Mouse (Mus musculus) neural tube, embryonic 13.5 days (tissue): Measurements from ENCODE around the gene Izumo4. TPM values are rescaled to one million over a fixed set of nuclear protein-coding genes. Genes with fewer than 3 reads are reported as not detected.

Source experiments
- ATAC-seq: fragments of 200-750 bp; cut with Nextera tagmentation; 2 replicates; pipeline ENCODE4 v1.8.0; 2017; ENCODE audit warnings: low read depth, mild to moderate bottlenecking, moderate TSS enrichment, moderate library complexity
- H3K27ac ChIP-seq: fragments of 300-500 bp; sonication (generic); replicated peaks from 2 replicates; pipeline ENCODE4 v1.5.1; 2015; ENCODE audit warnings: moderate library complexity, mild to moderate bottlenecking, inconsistent platforms
- H3K27me3 ChIP-seq: fragments of 300-500 bp; sonication (generic); 2 replicates; pipeline ENCODE4 v1.6.1; 2015; ENCODE audit warnings: mild to moderate bottlenecking, inconsistent platforms
- H3K36me3 ChIP-seq: fragments of 300-500 bp; sonication (generic); 2 replicates; pipeline ENCODE4 v1.6.1; 2015; ENCODE audit warnings: mild to moderate bottlenecking, inconsistent platforms
- H3K4me1 ChIP-seq: fragments of 300-500 bp; sonication (generic); replicated peaks from 2 replicates; pipeline ENCODE4 v1.6.1; 2015; ENCODE audit warnings: inconsistent platforms
- H3K4me2 ChIP-seq: fragments of 300-500 bp; sonication (generic); 2 replicates; pipeline ENCODE4 v1.6.1; 2015; ENCODE audit warnings: inconsistent platforms, mild to moderate bottlenecking, moderate library complexity
- H3K4me3 ChIP-seq: fragments of 300-500 bp; sonication (generic); 2 replicates; pipeline ENCODE4 v1.5.1; 2015; ENCODE audit warnings: mild to moderate bottlenecking, inconsistent platforms
- H3K9ac ChIP-seq: fragments of 300-500 bp; sonication (generic); 2 replicates; pipeline ENCODE4 v1.6.1; 2015; ENCODE audit warnings: moderate library complexity, mild to moderate bottlenecking, inconsistent platforms
- H3K9me3 ChIP-seq: fragments of 300-500 bp; sonication (generic); 2 replicates; pipeline ENCODE4 v1.6.1; 2016; ENCODE audit warnings: inconsistent platforms
- WGBS: fragments of 180-500 bp; shearing (Covaris S2); methylation state at CpG from one replicate; pipeline ENCODE4 v1.1.7; 2015; 5-methylcytosine and 5-hydroxymethylcytosine counted together
- polyA plus RNA-seq: library from polyadenylated mRNA; unstranded; fragments of >200 nt; fragmentation: Nextera tagmentation; extraction: Ambion mirVana; gene quantifications from 2 replicates; pipeline ENCODE4 v1.2.1, GENCODE M21; 2015

The Izumo4 gene
- polyA plus RNA-seq, 1 experiment from 2014 or later = 39.1 TPM

DNA sequence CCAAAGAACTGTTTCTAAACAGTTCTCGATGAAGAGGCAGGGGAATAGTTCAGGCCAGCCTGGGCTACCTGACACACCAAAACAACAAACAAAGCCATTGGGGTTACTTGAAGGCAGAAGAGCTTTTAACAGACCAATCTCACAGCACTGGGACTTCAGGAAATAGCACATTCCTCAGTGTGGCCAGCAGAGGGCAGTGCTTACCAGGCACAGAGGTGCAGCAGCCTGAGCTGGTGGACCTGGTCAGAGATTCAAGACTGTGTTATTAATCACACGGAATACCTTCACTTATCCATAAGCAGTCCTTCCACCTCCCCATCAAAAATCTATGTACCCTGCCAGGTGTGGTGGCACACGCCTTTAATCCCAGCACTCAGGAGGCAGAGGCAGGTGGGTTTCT lies 45.4 kb downstream of the Izumo4 start:
- Histone ChIP-seq H3K9me3 (no peaks in the 10 kb centered on the region), H3K9ac (no peak overlapping the region), H3K4me2 (no peak overlapping the region), H3K4me3 (no peak overlapping the region), H3K27me3 (peaks cover 7% of the 10 kb centered on the region; the same call in 1 of the 2 replicates), H3K27ac (no peak overlapping the region), H3K36me3 (no peaks in the 10 kb centered on the region), H3K4me1 (peaks cover 17% of the 10 kb centered on the region)
- no peak for ATAC-seq
- WGBS = 16% methylated on average over 3 of the region's 3 CpGs

DNA sequence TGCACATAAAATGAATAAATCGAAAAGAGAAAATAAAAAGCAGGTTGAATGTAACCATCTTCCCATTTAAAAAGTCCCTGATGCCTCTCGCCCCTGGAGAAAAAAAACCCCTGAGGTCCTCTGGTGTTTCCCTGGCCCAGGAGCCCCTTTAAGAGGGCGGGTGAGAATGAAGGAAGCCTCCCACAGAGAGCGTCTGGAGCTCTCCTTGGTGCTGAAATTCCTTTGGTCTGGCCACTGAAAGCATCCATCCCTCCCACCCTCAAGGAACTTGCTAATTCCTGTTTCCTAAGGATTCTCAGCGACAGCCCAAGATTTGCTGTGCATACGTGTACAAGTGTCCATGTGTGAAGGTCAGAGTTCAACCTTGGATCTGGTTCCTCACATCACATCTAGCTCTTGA lies 46.6 kb downstream of the Izumo4 start:
- H3K27me3 ChIP-seq = peaks cover 7% of the 10 kb centered on the region; the same call in 1 of the 2 replicates
- H3K4me2 ChIP-seq = no peak overlapping the region
- no peaks in the 10 kb centered on the region for H3K9me3 ChIP-seq
- H3K4me3 ChIP-seq = no peak overlapping the region
- H3K9ac ChIP-seq = 0 out of 2 replicates have a peak overlapping the region, but pooled peaks have one; percentile 3
- 18% methylated on average over 6 of the region's 6 CpGs for WGBS
- no peak overlapping the region for H3K27ac ChIP-seq
- peaks cover 14% of the 10 kb centered on the region for H3K4me1 ChIP-seq
- no peaks in the 10 kb centered on the region for H3K36me3 ChIP-seq
- ATAC-seq = no peak

DNA sequence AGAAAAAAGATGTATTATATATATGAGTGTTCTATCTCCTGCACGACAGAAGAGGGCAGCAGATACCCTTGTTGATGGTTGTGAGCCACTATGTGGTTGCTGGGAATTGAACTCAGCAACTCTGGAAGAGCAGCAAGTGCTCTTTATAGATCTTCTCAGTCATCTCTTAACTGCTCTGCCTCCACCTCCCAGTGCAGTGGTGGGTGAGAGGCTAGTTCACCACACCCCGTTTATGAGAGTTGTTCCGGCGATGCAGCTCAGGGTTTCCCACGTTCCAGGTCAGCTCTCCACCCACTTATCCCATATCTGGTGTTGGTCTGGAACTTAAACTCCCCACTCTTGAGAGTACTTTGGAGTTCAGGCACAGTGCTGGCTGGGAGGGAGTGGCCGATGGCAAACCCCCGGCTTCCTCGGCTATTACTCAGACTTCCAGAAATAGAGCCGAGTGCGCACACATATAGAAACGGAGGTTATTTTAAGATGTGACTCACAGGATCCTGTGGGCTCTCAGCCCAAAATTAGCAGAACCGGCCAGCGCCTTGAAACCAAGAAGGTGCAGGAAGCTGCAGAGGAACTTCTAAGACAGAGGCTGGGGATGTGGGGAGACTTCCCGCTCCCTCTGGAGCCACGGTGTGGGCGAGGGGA lies 49.3 kb downstream of the Izumo4 start:
- Histone ChIP-seq H3K27me3 (peaks cover 4% of the 10 kb centered on the region; the same call in 1 of the 2 replicates), H3K9me3 (no peaks in the 10 kb centered on the region), H3K4me1 (peaks cover 26% of the 10 kb centered on the region), H3K36me3 (no peaks in the 10 kb centered on the region), H3K4me3 (peak overlapping the region; percentile 13), H3K27ac (0 out of 2 replicates have a peak overlapping the region, but pooled peaks have one; percentile 42), H3K4me2 (peak overlapping the region; percentile 44), H3K9ac (peak overlapping the region; percentile 48; the same call in 1 of the 2 replicates)
- no peak for ATAC-seq
- WGBS = 14% methylated on average over 16 of the region's 16 CpGs

DNA sequence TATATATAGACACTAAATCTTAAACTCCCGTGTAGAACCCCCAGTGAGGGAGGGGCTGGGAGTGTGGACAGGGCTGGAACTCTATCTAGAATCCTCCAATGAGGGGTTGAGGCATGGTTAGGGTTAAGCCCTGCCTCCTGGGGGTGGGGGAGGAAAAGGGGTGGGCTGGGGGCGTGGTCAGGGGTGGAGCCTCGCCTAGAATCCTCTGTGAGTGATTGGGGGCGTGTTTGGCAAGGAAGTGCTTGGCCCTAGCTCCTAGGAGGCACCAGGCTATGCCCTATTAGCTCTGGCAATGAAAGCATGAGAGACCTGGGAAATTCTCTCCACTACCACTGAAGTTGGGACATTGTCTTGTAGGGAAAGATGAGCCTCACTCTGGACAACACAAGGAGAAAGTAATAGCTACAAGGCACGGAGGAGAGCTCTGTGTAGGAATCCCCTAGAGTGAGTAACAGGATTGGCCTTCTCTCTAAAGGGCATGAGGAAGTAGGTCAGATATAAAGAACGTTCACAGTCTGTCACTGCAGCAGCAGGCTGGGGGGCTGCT lies 50.2 kb downstream of the Izumo4 start:
- Histone ChIP-seq H3K9ac (no peak overlapping the region), H3K9me3 (no peaks in the 10 kb centered on the region), H3K36me3 (no peaks in the 10 kb centered on the region), H3K4me3 (peak overlapping the region; percentile 13), H3K4me1 (peaks cover 35% of the 10 kb centered on the region), H3K27ac (0 out of 2 replicates have a peak overlapping the region, but pooled peaks have one; percentile 42), H3K4me2 (peak overlapping the region; percentile 44), H3K27me3 (no peaks in the 10 kb centered on the region)
- 6% methylated on average over 6 of the region's 6 CpGs for WGBS
- ATAC-seq = no peak; the same call in 1 of the 2 replicates

DNA sequence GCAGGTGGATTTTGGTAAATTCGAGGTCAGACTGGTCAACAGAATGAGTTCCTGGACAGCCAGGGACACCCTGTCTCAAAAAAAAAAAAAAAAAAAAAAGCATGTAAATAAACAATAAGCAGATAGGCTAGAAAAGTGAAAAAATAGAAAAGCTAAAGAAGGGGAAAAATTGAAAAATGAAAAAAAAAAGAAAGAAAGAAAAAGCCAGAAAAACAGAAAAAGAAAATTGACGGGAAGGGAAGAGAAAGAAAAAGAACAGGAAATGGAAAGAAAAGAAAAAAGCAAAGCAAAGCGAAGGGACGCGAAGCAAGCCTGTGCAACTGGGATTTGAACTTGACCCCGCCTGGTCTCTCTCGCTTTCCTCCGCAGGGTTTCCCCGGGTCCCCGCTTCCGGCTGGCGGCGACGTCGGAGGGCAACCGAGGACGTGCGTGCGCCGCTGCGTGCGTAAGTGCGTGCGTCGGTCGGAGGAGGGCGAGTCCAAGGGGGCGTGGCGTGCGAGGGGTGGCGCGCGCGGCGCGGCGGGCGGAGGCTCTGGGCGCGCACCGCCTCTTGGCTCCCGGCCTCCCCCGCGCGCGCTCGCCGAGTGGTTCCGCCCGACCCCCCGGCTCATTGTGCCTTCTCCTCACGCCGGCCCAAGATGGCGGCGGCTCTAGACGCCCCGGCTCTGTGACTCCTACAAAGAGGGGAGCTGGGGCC lies 52.8 kb downstream of the Izumo4 start, which contains the start of gene Dot1l:
TSS of gene Dot1l (plus strand) at position 613 of the 697 bp plus-strand sequence.
- Histone ChIP-seq H3K4me1 (peaks cover 60% of the 10 kb centered on the region), H3K4me3 (peak within 1 kb of the TSS; percentile 57), H3K27me3 (no peaks in the 10 kb centered on the region), H3K9ac (peak within 1 kb of the TSS; percentile 86), H3K36me3 (no peaks in the 10 kb centered on the region), H3K9me3 (no peaks in the 10 kb centered on the region), H3K4me2 (peak within 1 kb of the TSS; percentile 99), H3K27ac (peak within 1 kb of the TSS; percentile 89)
- 2% methylated on average over 56 of the region's 57 CpGs for WGBS
- peak; percentile 90 for ATAC-seq

Other genes with a start within 250 kb of the Izumo4 start
- 0.92 and 1.2 TPM in 2 replicates for gene Onecut3, start 207.3 kb upstream of the Izumo4 start, polyA plus RNA-seq
- 1.2 and 1.4 TPM in 2 replicates for gene Atp8b3, start 163.1 kb upstream of the Izumo4 start, polyA plus RNA-seq
- 26.8 and 28.0 TPM in 2 replicates for gene Rexo1, start 140.6 kb upstream of the Izumo4 start, polyA plus RNA-seq
- 4.9 and 5.5 TPM in 2 replicates for gene Klf16, start 124.9 kb upstream of the Izumo4 start, polyA plus RNA-seq
- 108 and 123 TPM in 2 replicates for gene Abhd17a, start 111.8 kb upstream of the Izumo4 start, polyA plus RNA-seq
- gene Scamp4, start 99.3 kb upstream of the Izumo4 start, polyA plus RNA-seq = 62.7 and 64.8 TPM in 2 replicates
- gene Adat3, start 99.3 kb upstream of the Izumo4 start, polyA plus RNA-seq = 3.0 and 4.8 TPM in 2 replicates
- gene Gm49322, start 96.2 kb upstream of the Izumo4 start, polyA plus RNA-seq = 2.8 and 3.7 TPM in 2 replicates
- 98.0 and 110 TPM in 2 replicates for gene Csnk1g2, start 79.3 kb upstream of the Izumo4 start, polyA plus RNA-seq
- gene Btbd2, start 45.1 kb upstream of the Izumo4 start, polyA plus RNA-seq = 93.9 and 100.0 TPM in 2 replicates
- 61.4 and 63.4 TPM in 2 replicates for gene Mknk2, start 24.1 kb upstream of the Izumo4 start, polyA plus RNA-seq
- gene Mob3a, start 207 bp upstream of the Izumo4 start, polyA plus RNA-seq = 46.4 and 55.1 TPM in 2 replicates
- gene Ap3d1, start 40.1 kb downstream of the Izumo4 start, polyA plus RNA-seq = 106 and 114 TPM in 2 replicates
- gene Dot1l, start 53.0 kb downstream of the Izumo4 start, polyA plus RNA-seq = 16.4 and 19.5 TPM in 2 replicates
- gene Sf3a2, start 96.0 kb downstream of the Izumo4 start, polyA plus RNA-seq = 67.5 and 71.0 TPM in 2 replicates
- gene Plekhj1, start 96.4 kb downstream of the Izumo4 start, polyA plus RNA-seq = 128 and 137 TPM in 2 replicates
- gene Amh, start 103.1 kb downstream of the Izumo4 start, polyA plus RNA-seq = 0.11 TPM in 1 of 2 replicates, not detected in the other
- 0.76 and 1.1 TPM in 2 replicates for gene Jsrp1, start 111.3 kb downstream of the Izumo4 start, polyA plus RNA-seq
- 1,173 and 1,183 TPM in 2 replicates for gene Oaz1, start 124.5 kb downstream of the Izumo4 start, polyA plus RNA-seq
- gene Lingo3, start 141.9 kb downstream of the Izumo4 start, polyA plus RNA-seq = 2.3 and 3.2 TPM in 2 replicates
- gene Lsm7, start 153.0 kb downstream of the Izumo4 start, polyA plus RNA-seq = 199 and 218 TPM in 2 replicates
- 62.0 and 66.2 TPM in 2 replicates for gene Sppl2b, start 153.1 kb downstream of the Izumo4 start, polyA plus RNA-seq
- 0.08 and 0.31 TPM in 2 replicates for gene Tmprss9, start 169.7 kb downstream of the Izumo4 start, polyA plus RNA-seq
- 328 and 331 TPM in 2 replicates for gene Timm13, start 198.8 kb downstream of the Izumo4 start, polyA plus RNA-seq
- gene Lmnb2, start 216.1 kb downstream of the Izumo4 start, polyA plus RNA-seq = 38.3 and 41.6 TPM in 2 replicates
- gene Gadd45b, start 227.9 kb downstream of the Izumo4 start, polyA plus RNA-seq = 8.8 and 9.0 TPM in 2 replicates